Mouse (Mus musculus): ENCODE measurements at regions not wholly inside any gene's neighbourhood (a gene's known extent, or its start where the extent isn't known, plus 50 kb on each side); places are given as distances from the start of the nearest gene placed in this dataset.

- Histone ChIP-seq H3K4me3 (ENCODE audit: low read length) (no peak overlapping the region), H3K4me2 (replicated peaks; ENCODE audit: low read depth, low read length) (no peak overlapping the region), H3K27me3 (ENCODE audit: control insufficient read depth, insufficient read depth, low read length) (no peaks in the 10 kb centered on the region; the same call in 1 of the 2 replicates), H3K27ac (ENCODE audit: low read depth, low read length) (no peak overlapping the region), H3K4me1 (ENCODE audit: control insufficient read depth, insufficient read depth, low read length) (no peaks in the 10 kb centered on the region), H3K9ac (ENCODE audit: low read depth, low read length) (no peak overlapping the region), H3K9me3 (ENCODE audit: control insufficient read depth, low read length) (no peaks in the 10 kb centered on the region), H3K36me3 (ENCODE audit: control insufficient read depth, insufficient read depth, low read length) (no peaks in the 10 kb centered on the region)
- 92% methylated on average over 3 of the region's 3 CpGs for WGBS
- ATAC-seq (ENCODE audit: low FRiP score, low TSS enrichment) = no peak
These were observed 319.2 kb upstream of the Irx1 start for GRCm38 (mm10) chr13:72282764-72283163.

DNA sequence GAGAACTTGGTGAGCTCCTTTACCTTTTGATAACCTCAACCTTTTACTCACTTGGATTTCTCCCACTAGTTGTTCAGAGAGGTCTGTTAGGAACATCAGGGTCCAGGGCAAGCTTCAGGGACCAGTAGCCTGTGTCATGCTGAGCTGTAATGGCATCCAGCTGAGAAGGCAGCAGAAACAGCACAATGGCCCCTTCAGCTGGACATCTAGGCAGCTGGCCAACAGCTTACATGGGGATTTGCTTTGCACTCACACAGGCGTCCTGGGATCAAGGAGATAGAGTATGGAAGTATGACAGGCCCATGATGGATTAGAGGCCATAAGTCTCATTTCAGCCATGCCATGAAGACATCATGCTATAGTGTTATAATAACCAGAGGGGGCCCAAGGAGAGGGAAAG is 320.2 kb upstream of the Irx1 start:
- Histone ChIP-seq H3K4me2 (replicated peaks; ENCODE audit: low read depth, low read length) (no peak overlapping the region), H3K9me3 (ENCODE audit: control insufficient read depth, low read length) (no peaks in the 10 kb centered on the region), H3K27me3 (ENCODE audit: control insufficient read depth, insufficient read depth, low read length) (peaks cover under 1% of the 10 kb centered on the region; the same call in 1 of the 2 replicates), H3K4me3 (ENCODE audit: low read length) (no peak overlapping the region), H3K9ac (ENCODE audit: low read depth, low read length) (no peak overlapping the region), H3K4me1 (ENCODE audit: control insufficient read depth, insufficient read depth, low read length) (no peaks in the 10 kb centered on the region), H3K36me3 (ENCODE audit: control insufficient read depth, insufficient read depth, low read length) (no peaks in the 10 kb centered on the region), H3K27ac (ENCODE audit: low read depth, low read length) (no peak overlapping the region)
- WGBS = 60% methylated on average over 1 of the region's 1 CpGs
- ATAC-seq (ENCODE audit: low FRiP score, low TSS enrichment) = no peak

GRCm38 (mm10) chr13:72286301-72286700 is 322.8 kb upstream of the Irx1 start:
- Histone ChIP-seq H3K9me3 (ENCODE audit: control insufficient read depth, low read length) (no peaks in the 10 kb centered on the region), H3K4me1 (ENCODE audit: control insufficient read depth, insufficient read depth, low read length) (no peaks in the 10 kb centered on the region), H3K27ac (ENCODE audit: low read depth, low read length) (no peak overlapping the region), H3K27me3 (ENCODE audit: control insufficient read depth, insufficient read depth, low read length) (peaks cover 18% of the 10 kb centered on the region), H3K9ac (ENCODE audit: low read depth, low read length) (no peak overlapping the region), H3K4me3 (ENCODE audit: low read length) (no peak overlapping the region), H3K36me3 (ENCODE audit: control insufficient read depth, insufficient read depth, low read length) (no peaks in the 10 kb centered on the region), H3K4me2 (replicated peaks; ENCODE audit: low read depth, low read length) (no peak overlapping the region)
- ATAC-seq (ENCODE audit: low FRiP score, low TSS enrichment) = no peak
- WGBS = 94% methylated on average over 4 of the region's 4 CpGs

DNA sequence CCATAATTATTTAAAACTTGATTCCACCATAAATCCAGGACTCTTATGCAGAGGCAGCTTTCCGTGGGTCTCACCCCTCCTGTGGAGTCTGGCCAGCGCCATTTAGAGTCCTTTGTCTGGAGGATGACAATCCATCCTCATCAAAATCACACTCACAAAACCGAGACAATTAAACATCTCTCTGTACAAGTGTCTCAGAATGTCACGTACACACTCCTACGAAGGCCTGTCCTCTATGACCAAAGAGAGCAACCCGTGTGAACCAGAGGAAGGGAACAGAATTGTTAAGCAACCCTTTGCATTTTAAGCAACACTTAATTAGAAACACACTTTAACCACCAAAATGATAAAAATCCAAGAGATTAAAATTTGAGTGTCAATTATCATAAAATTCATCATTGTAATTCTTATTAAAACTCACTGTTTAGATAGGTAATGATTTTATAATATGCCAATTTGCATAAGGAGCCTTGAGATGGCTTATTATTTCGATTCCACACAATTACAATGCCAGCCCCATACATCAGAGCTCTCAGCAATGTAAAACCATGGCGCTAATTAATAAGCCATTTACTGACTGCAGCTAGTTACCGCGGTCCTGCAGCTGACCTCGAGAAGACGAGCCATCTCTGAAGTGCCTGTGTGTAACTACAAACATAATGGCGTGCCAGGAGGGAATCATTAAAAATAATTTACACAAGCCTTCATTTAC is 325.0 kb upstream of the Irx1 start:
- WGBS = 29% methylated on average over 13 of the region's 13 CpGs
- Histone ChIP-seq H3K4me1 (ENCODE audit: control insufficient read depth, insufficient read depth, low read length) (no peaks in the 10 kb centered on the region; the same call in 1 of the 2 replicates), H3K27ac (ENCODE audit: low read depth, low read length) (no peak overlapping the region), H3K4me3 (ENCODE audit: low read length) (no peak overlapping the region), H3K9ac (ENCODE audit: low read depth, low read length) (no peak overlapping the region), H3K36me3 (ENCODE audit: control insufficient read depth, insufficient read depth, low read length) (no peaks in the 10 kb centered on the region), H3K27me3 (ENCODE audit: control insufficient read depth, insufficient read depth, low read length) (peaks cover 25% of the 10 kb centered on the region), H3K4me2 (replicated peaks; ENCODE audit: low read depth, low read length) (no peak overlapping the region), H3K9me3 (ENCODE audit: control insufficient read depth, low read length) (no peaks in the 10 kb centered on the region)
- no peak for ATAC-seq (ENCODE audit: low FRiP score, low TSS enrichment)

GRCm38 (mm10) chr13:72289093-72289501 is 325.6 kb upstream of the Irx1 start:
- H3K4me3 ChIP-seq (ENCODE audit: low read length) = no peak overlapping the region
- no peak for ATAC-seq (ENCODE audit: low FRiP score, low TSS enrichment)
- WGBS = 4% methylated on average over 10 of the region's 10 CpGs
- no peaks in the 10 kb centered on the region for H3K36me3 ChIP-seq (ENCODE audit: control insufficient read depth, insufficient read depth, low read length)
- no peak overlapping the region for H3K9ac ChIP-seq (ENCODE audit: low read depth, low read length)
- H3K27ac ChIP-seq (ENCODE audit: low read depth, low read length) = no peak overlapping the region
- H3K9me3 ChIP-seq (ENCODE audit: control insufficient read depth, low read length) = no peaks in the 10 kb centered on the region
- no peaks in the 10 kb centered on the region; the same call in 1 of the 2 replicates for H3K4me1 ChIP-seq (ENCODE audit: control insufficient read depth, insufficient read depth, low read length)
- H3K27me3 ChIP-seq (ENCODE audit: control insufficient read depth, insufficient read depth, low read length) = peaks cover 25% of the 10 kb centered on the region
- H3K4me2 ChIP-seq (replicated peaks; ENCODE audit: low read depth, low read length) = no peak overlapping the region

GRCm38 (mm10) chr13:72292361-72292760 is 328.8 kb upstream of the Irx1 start:
- Histone ChIP-seq H3K9me3 (ENCODE audit: control insufficient read depth, low read length) (no peaks in the 10 kb centered on the region), H3K9ac (ENCODE audit: low read depth, low read length) (no peak overlapping the region), H3K4me2 (replicated peaks; ENCODE audit: low read depth, low read length) (peak overlapping the region; percentile 6; the same call in 1 of the 2 replicates), H3K4me3 (ENCODE audit: low read length) (no peak overlapping the region), H3K36me3 (ENCODE audit: control insufficient read depth, insufficient read depth, low read length) (no peaks in the 10 kb centered on the region), H3K4me1 (ENCODE audit: control insufficient read depth, insufficient read depth, low read length) (no peaks in the 10 kb centered on the region; the same call in 1 of the 2 replicates), H3K27me3 (ENCODE audit: control insufficient read depth, insufficient read depth, low read length) (peaks cover 25% of the 10 kb centered on the region), H3K27ac (ENCODE audit: low read depth, low read length) (no peak overlapping the region)
- ATAC-seq (ENCODE audit: low FRiP score, low TSS enrichment) = peak; percentile 75; the same call in 1 of the 2 replicates
- 2% methylated on average over 14 of the region's 14 CpGs for WGBS

DNA sequence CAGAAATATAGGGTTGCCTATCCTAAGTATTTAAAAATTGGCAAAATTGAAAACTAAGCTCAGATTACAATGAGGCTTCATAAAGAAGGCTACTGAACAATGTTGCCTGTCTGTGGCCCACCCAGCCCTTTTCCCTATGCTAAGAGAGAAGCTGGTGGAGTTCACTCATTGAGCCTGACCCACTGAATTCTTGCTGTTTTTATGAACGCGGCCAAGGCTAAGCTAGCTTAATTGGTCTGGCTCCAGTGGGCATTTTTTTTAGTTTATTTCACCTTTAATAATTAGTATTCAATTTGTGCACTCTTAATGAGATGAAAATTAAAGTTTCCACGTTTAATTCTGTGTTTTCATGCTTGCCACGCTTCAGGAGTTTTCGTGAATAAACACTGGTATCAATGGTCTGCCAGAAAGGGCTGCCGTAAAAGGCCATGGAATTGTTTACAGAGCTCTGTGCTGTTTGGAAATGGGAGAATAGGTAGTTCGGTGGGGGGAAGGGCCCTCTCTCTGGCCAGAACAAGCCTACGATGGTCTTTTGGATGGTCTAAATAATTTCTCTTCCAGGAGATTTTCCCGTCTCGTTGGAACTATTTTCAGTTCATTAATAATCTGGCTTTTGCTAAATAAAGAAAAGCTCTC is 329.7 kb upstream of the Irx1 start:
- H3K4me2 ChIP-seq (replicated peaks; ENCODE audit: low read depth, low read length) = no peak overlapping the region
- H3K4me1 ChIP-seq (ENCODE audit: control insufficient read depth, insufficient read depth, low read length) = no peaks in the 10 kb centered on the region; the same call in 1 of the 2 replicates
- no peak overlapping the region for H3K4me3 ChIP-seq (ENCODE audit: low read length)
- no peaks in the 10 kb centered on the region for H3K36me3 ChIP-seq (ENCODE audit: control insufficient read depth, insufficient read depth, low read length)
- H3K9ac ChIP-seq (ENCODE audit: low read depth, low read length) = no peak overlapping the region
- H3K9me3 ChIP-seq (ENCODE audit: control insufficient read depth, low read length) = no peaks in the 10 kb centered on the region
- ATAC-seq (ENCODE audit: low FRiP score, low TSS enrichment) = no peak
- peaks cover 27% of the 10 kb centered on the region for H3K27me3 ChIP-seq (ENCODE audit: control insufficient read depth, insufficient read depth, low read length)
- no peak overlapping the region for H3K27ac ChIP-seq (ENCODE audit: low read depth, low read length)
- 25% methylated on average over 10 of the region's 10 CpGs for WGBS

- Histone ChIP-seq H3K27me3 (ENCODE audit: control insufficient read depth, insufficient read depth, low read length) (peaks cover 8% of the 10 kb centered on the region), H3K4me2 (replicated peaks; ENCODE audit: low read depth, low read length) (no peak overlapping the region), H3K4me3 (ENCODE audit: low read length) (no peak overlapping the region), H3K27ac (ENCODE audit: low read depth, low read length) (no peak overlapping the region), H3K9ac (ENCODE audit: low read depth, low read length) (no peak overlapping the region), H3K4me1 (ENCODE audit: control insufficient read depth, insufficient read depth, low read length) (0 out of 2 replicates have a peak, but pooled peaks cover 9% of the 10 kb centered on the region), H3K36me3 (ENCODE audit: control insufficient read depth, insufficient read depth, low read length) (no peaks in the 10 kb centered on the region), H3K9me3 (ENCODE audit: control insufficient read depth, low read length) (no peaks in the 10 kb centered on the region)
- no peak for ATAC-seq (ENCODE audit: low FRiP score, low TSS enrichment)
- 65% methylated on average over 13 of the region's 13 CpGs for WGBS
These were observed 330.3 kb upstream of the Irx2 start for GRCm38 (mm10) chr13:72298264-72298870.

DNA sequence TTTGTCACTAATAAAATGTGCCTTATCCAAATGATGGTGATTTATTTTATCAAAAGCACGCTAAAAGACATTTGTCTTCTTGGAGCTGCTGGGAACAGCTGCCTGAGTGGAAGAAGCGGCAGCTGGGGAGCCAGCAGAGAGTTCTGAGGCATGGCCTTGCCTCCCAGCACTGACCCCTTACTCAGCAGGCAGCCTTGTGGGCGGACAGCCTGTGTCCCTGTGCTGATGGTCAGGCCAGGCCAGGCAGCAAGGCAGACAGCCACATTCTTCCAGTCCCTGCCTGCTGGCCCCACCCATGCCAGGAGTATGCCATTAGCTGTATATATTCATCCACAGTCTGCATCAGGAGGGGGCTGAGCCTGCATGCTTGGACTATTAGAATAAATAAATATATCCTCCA is 329.0 kb upstream of the Irx2 start:
- Histone ChIP-seq H3K27me3 (ENCODE audit: control insufficient read depth, insufficient read depth, low read length) (peaks cover 8% of the 10 kb centered on the region), H3K36me3 (ENCODE audit: control insufficient read depth, insufficient read depth, low read length) (no peaks in the 10 kb centered on the region), H3K4me2 (replicated peaks; ENCODE audit: low read depth, low read length) (no peak overlapping the region), H3K9ac (ENCODE audit: low read depth, low read length) (no peak overlapping the region), H3K9me3 (ENCODE audit: control insufficient read depth, low read length) (no peaks in the 10 kb centered on the region), H3K27ac (ENCODE audit: low read depth, low read length) (no peak overlapping the region), H3K4me3 (ENCODE audit: low read length) (no peak overlapping the region), H3K4me1 (ENCODE audit: control insufficient read depth, insufficient read depth, low read length) (0 out of 2 replicates have a peak, but pooled peaks cover 9% of the 10 kb centered on the region)
- 22% methylated on average over 3 of the region's 3 CpGs for WGBS
- ATAC-seq (ENCODE audit: low FRiP score, low TSS enrichment) = no peak

All from kidney, embryonic 14.5 days (tissue).